Mouse (Mus musculus) C2C12 (cell line): Measurements from ENCODE around the gene Itgb5. TPM values are rescaled to one million over a fixed set of nuclear protein-coding genes. Genes with fewer than 3 reads are reported as not detected.
A peak's percentile ranks its signal among the peaks of the same experiment; 100 is the strongest.

Experiments
- H3K27me3 ChIP-seq: one replicate; pipeline ENCODE4 v1.6.1; 2011; ENCODE audit not compliant: control insufficient read depth, insufficient read depth, insufficient read length
- H3K36me3 ChIP-seq: one replicate; pipeline ENCODE4 v1.6.1; 2011; ENCODE audit not compliant: control insufficient read depth, insufficient read depth
- H3K4me3 ChIP-seq: one replicate; pipeline ENCODE4 v1.5.1; 2011; ENCODE audit warnings: mild to moderate bottlenecking, control low read depth; ENCODE audit not compliant: poor library complexity, insufficient read depth, severe bottlenecking
- H3K79me2 ChIP-seq: one replicate; pipeline ENCODE4 v1.6.1; 2011; ENCODE audit not compliant: control insufficient read depth, insufficient read depth
- H3K79me3 ChIP-seq: one replicate; pipeline ENCODE4 v1.6.1; 2011; ENCODE audit warnings: low read depth, control low read depth
- H3ac ChIP-seq: one replicate; pipeline ENCODE3; 2011; ENCODE audit warnings: low read depth; ENCODE audit not compliant: control insufficient read depth, insufficient read length
- CEBPB ChIP-seq: IDR thresholded peaks from one replicate; pipeline ENCODE4 v1.6.1; 2011; ENCODE audit warnings: low read depth, mild to moderate bottlenecking, control low read depth, moderate library complexity
- CTCF ChIP-seq: IDR thresholded peaks from one replicate; pipeline ENCODE4 v1.5.1; 2011; ENCODE audit not compliant: control insufficient read depth, insufficient read depth, insufficient read length
- FOSL1 ChIP-seq: IDR thresholded peaks from one replicate; pipeline ENCODE4 v1.8.0; 2011; ENCODE audit warnings: mild to moderate bottlenecking, low read length; ENCODE audit not compliant: poor library complexity, insufficient read depth, severe bottlenecking
- MAX ChIP-seq: IDR thresholded peaks from one replicate; pipeline ENCODE4 v1.6.1; 2011; ENCODE audit warnings: mild to moderate bottlenecking, control low read depth
- MYOD1 ChIP-seq: IDR thresholded peaks from one replicate; pipeline ENCODE4 v1.6.1; 2011; ENCODE audit warnings: low read depth; ENCODE audit not compliant: control insufficient read depth, insufficient read length
- MYOG ChIP-seq: IDR thresholded peaks from one replicate; pipeline ENCODE4 v1.6.1; 2011; ENCODE audit not compliant: control insufficient read depth, insufficient read length; ENCODE audit errors: extremely low read depth
- USF1 ChIP-seq: IDR thresholded peaks from one replicate; pipeline ENCODE4 v1.6.1; 2011; ENCODE audit warnings: low read depth, mild to moderate bottlenecking, control low read depth, moderate library complexity
- polyA plus RNA-seq: library from polyadenylated mRNA; unstranded; fragments of >200 nt; fragmentation: generic; extraction: Trizol; gene quantifications from one replicate; pipeline ENCODE4 v1.2.1, GENCODE M21; 2012; ENCODE audit warnings: missing spikeins

Gene Itgb5
- polyA plus RNA-seq, 1 experiment = 46.0 TPM

- TF ChIP-seq MYOD1 (peak; percentile 17), MAX (no peak)
- peaks cover 12% of the 10 kb centered on the region for H3K79me2 ChIP-seq
- peaks cover 3% of the 10 kb centered on the region for H3K79me3 ChIP-seq
- no peak overlapping the region for H3ac ChIP-seq
- H3K4me3 ChIP-seq = no peak overlapping the region
- no peaks in the 10 kb centered on the region for H3K27me3 ChIP-seq
- H3K36me3 ChIP-seq = peaks cover 3% of the 10 kb centered on the region
These were observed 49.6 kb downstream of the Itgb5 start for GRCm38 (mm10) chr16:33879031-33879430.

GRCm38 (mm10) chr16:33879556-33879955, 50.1 kb downstream of the Itgb5 start:
- H3K36me3 ChIP-seq = peaks cover 3% of the 10 kb centered on the region
- no peak for TF ChIP-seq MYOG
- no peak for TF ChIP-seq MYOD1
- H3K79me2 ChIP-seq = peaks cover 18% of the 10 kb centered on the region
- peaks cover 3% of the 10 kb centered on the region for H3K79me3 ChIP-seq
- no peak overlapping the region for H3ac ChIP-seq
- no peaks in the 10 kb centered on the region for H3K27me3 ChIP-seq
- no peak overlapping the region for H3K4me3 ChIP-seq

GRCm38 (mm10) chr16:33880765-33881164, 51.3 kb downstream of the Itgb5 start:
- no peak overlapping the region for H3K4me3 ChIP-seq
- TF ChIP-seq MYOD1 (no peak), MAX (no peak), CEBPB (no peak), FOSL1 (no peak), CTCF (no peak), MYOG (no peak), USF1 (no peak)
- H3K79me2 ChIP-seq = peaks cover 19% of the 10 kb centered on the region
- H3K27me3 ChIP-seq = no peaks in the 10 kb centered on the region
- H3ac ChIP-seq = no peak overlapping the region
- H3K79me3 ChIP-seq = no peaks in the 10 kb centered on the region
- no peaks in the 10 kb centered on the region for H3K36me3 ChIP-seq

- H3K27me3 ChIP-seq = no peaks in the 10 kb centered on the region
- H3K36me3 ChIP-seq = no peaks in the 10 kb centered on the region
- H3K4me3 ChIP-seq = no peak overlapping the region
- H3ac ChIP-seq = no peak overlapping the region
- H3K79me2 ChIP-seq = peaks cover 19% of the 10 kb centered on the region
- H3K79me3 ChIP-seq = no peaks in the 10 kb centered on the region
- TF ChIP-seq CTCF (no peak), MYOD1 (no peak), CEBPB (no peak), MAX (no peak), FOSL1 (no peak), USF1 (no peak), MYOG (no peak)
These were observed 53.1 kb downstream of the Itgb5 start for GRCm38 (mm10) chr16:33882540-33882939.

- no peaks in the 10 kb centered on the region for H3K79me3 ChIP-seq
- no peaks in the 10 kb centered on the region for H3K27me3 ChIP-seq
- peaks cover 25% of the 10 kb centered on the region for H3K79me2 ChIP-seq
- H3K4me3 ChIP-seq = no peak overlapping the region
- H3K36me3 ChIP-seq = no peaks in the 10 kb centered on the region
- H3ac ChIP-seq = no peak overlapping the region
- TF ChIP-seq USF1 (no peak), CTCF (no peak), MYOD1 (no peak), MAX (no peak), FOSL1 (no peak)
These were observed 53.8 kb downstream of the Itgb5 start for GRCm38 (mm10) chr16:33883046-33883975.

GRCm38 (mm10) chr16:33884201-33884600, 54.7 kb downstream of the Itgb5 start:
- no peak overlapping the region for H3K4me3 ChIP-seq
- no peaks in the 10 kb centered on the region for H3K79me3 ChIP-seq
- no peak for TF ChIP-seq MYOG
- no peak for TF ChIP-seq MYOD1
- TF ChIP-seq USF1 = no peak
- TF ChIP-seq CEBPB = no peak
- no peak for TF ChIP-seq CTCF
- TF ChIP-seq FOSL1 = no peak
- TF ChIP-seq MAX = no peak
- H3K27me3 ChIP-seq = no peaks in the 10 kb centered on the region
- no peak overlapping the region for H3ac ChIP-seq
- peaks cover 25% of the 10 kb centered on the region for H3K79me2 ChIP-seq
- no peaks in the 10 kb centered on the region for H3K36me3 ChIP-seq
